Mouse (Mus musculus): ENCODE data around the gene Ank. TPM values are rescaled to one million over a fixed set of nuclear protein-coding genes. Genes with fewer than 3 reads are reported as not detected.

The Ank gene
- polyA plus RNA-seq, 1 experiment, result 57.5 TPM

DNA sequence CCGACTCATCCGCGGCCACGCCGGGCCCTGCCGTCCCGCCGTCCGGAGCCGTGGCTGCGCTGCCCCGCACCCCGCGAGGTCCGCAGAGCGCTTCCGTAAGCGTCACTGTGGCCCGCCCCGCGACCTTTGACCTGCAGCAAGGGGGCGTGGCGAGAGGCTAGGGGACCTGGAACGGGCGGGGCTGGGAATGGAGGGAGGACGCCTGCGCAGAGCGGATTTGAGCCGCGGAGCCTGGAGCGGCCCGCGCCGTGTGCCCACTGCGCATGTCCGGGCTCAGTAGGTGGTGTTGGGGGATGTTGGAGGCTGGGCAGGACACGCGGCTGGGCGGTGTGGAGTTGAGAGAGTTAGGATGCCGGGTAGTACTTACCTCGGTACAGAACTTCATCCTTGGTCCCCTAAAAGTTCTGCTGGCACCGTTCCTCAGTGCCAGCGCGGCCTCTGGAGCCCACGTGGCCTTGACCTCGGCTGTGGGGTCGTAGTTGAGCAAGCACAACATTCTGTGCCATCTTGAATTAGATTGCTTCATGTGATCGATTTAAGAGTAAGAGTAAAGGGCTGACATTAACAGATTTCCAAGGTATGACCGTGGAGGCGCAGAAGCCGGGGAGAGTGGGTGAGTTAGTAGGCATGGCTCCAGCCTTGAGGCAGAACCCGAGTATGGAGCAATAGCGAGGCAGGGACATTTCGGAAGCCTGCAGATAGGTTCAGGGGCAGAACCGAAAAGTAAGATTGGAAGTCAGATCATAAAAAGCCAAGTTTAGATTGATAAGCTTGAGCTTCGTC, 164.3 kb downstream of the Ank start, which contains the start of gene Otulin:
Gene Otulin, minus strand, starts transcription at position 93 of the 783 bp plus-strand sequence.
- DNase-seq (ENCODE audit: low read depth), result peak; percentile 60

DNA sequence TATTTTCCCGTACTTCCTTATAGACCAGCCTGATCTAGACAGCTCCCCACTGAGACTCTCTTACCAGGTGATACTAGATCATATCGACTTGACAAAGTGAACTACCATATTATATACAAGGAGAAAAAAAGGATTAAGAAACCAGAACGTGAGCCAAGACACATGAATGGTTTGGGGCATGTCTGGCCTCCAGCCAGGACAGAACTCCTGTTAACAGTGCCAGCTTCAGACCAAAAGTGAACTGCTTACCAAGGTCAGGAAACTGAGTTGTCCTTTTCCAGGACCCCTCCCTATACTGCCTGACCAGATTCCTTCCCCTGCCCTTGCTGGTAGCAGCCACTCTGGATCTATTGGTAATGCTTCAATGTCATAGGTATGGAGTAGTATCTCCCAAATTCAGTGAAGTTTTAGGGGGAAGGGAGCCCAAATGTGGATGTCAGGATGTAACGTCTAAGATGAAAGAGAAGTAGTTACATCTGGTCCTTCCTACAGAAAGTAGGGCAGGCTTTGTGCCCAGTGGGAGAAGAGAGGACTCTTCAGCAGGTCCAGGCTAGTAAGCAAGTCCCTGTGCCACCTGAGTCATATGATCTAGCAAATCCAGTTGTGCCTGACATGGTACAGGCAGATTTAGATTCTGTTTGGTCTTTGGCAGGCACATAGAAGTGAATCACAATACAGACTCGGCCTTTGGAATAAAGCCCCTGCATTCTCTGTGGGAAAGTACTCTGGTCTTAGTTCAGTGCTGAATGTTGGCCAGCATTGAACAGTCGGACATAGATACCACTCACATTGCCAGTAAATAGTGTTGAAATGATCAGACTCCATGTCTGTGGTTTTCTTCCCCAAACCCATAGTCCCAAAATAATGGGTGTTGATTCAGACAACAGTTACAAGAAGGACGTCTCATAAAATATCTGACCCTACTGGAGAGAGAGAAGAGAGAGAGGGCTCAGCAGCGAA, 167.7 kb downstream of the Ank start:
- DNase-seq (ENCODE audit: low read depth), result peak; percentile 95

- no peak for DNase-seq (ENCODE audit: low read depth)
Measured at GRCm38 (mm10) chr15:27641171-27641570, 174.7 kb downstream of the Ank start.

GRCm38 (mm10) chr15:27642895-27643294, 176.4 kb downstream of the Ank start:
- no peak for DNase-seq (ENCODE audit: low read depth)

Other genes starting within 250 kb of the Ank start
- 33.0 and 38.7 TPM in 2 replicates for gene Otulin, start 164.0 kb downstream of the Ank start, polyA plus RNA-seq (2012; rRNA removed)
- gene Otulinl, start 214.9 kb downstream of the Ank start, polyA plus RNA-seq (2012; rRNA removed), result 7.3 and 9.0 TPM in 2 replicates